Mouse (Mus musculus) gastrocnemius, adult 8-10 months (tissue): ENCODE data around the gene Pak6. TPM values are rescaled to one million over a fixed set of nuclear protein-coding genes. Genes with fewer than 3 reads are reported as not detected.
A peak's percentile ranks its signal among the peaks of the same experiment; 100 is the strongest.
"Not testable (repeated sequence)": the region's sequence is repeated elsewhere in the genome, so short reads cannot be mapped to it uniquely, and the experiment has no call there.

Source experiments
- DNase-seq, 2 experiments: peaks; one replicate each; pipeline ENCODE4 v3.0.0; 2022; ENCODE audit warnings: low spot score in 2 of 2
- total RNA-seq, 4 experiments: library from RNA; stranded (reverse); gene quantifications; 2 replicates each; pipeline ENCODE4 v1.2.4; 2022

Pak6 gene
- not detected for total RNA-seq

DNA sequence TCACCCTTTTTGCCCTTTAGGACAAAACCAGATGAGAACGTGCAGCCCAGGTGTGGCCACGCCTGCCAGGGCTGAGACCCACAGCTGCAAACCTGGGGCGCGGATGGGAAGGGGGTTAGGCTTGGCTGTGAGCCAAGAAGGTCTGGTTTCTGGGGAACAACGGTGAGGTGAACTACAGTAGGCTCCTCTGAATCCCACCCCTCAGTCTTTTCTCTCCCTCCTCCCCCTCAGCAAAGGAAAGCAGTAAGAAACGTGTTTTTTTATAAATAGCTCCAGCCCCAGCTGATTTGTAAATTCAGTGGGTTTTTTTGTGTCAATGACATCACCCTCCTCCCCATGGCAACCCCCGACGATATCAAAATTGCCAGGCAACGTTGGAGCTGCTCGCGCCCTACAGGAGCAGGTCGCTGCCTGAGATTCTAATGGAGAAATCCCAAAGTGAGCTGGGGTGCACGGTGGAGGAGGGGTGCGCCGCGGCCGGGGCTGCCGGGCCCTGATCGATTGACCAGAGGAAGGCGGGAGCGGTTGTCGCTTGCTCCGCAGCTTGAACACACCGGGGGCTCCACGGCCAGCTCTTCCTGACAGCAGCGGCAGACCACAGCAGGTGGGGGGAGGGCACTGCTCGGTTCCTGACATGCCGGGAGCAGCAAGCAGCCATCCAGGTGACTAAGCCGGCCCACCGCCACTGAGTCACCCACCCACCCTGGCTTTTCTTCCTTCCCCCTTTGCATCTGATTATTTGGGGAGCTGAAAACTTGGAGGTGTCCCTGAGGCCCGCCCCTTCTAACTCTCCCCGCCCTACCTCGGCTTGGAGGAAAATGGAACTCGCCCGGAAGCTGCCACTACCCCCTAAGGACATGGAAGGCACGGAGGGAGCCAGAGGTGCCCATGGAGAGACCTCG is at the start of gene Pak6:
TSS of gene Pak6 (plus strand) at position 402 of the 902 bp plus-strand sequence.
- no peak for DNase-seq

DNA sequence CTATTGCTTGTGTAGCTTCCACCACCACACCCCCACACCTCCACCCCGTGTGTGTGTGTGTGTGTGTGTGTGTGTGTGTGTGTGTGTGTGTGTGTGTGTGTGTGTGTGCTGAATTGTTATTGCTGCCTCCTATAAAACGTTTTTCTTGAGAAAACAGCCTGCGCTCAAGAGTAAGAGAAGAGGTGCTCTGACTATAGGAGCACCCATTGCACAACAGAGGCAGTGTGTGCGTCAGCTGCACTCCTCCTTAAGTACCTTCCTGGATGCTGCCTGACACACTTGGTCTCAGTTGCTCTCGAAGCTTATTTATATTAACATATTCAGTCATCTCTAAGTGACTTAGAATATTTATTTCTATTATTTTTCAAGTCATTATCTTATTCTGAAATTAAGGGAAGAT is 45.1 kb upstream of the Pak6 start:
- no peak for DNase-seq

DNA sequence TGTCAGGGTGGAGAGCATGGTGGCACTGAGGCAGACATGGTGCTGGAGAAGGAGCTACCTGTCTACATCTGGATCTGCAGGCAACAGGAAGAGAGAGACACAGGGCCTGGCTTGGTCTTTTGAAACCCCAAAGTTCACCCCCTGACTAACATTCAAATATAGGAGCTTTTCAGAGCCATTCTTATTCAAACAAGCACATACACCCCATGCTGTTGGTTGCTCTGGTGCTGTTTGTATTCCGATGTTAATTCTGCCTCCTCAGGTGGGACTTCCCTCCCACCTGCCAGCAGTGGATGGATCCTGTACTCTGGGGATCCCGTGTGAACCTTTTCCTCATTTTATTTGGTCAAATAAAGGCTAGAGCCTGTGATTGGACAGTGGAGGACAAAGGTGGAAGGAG is 43.0 kb upstream of the Pak6 start:
- no peak for DNase-seq

DNA sequence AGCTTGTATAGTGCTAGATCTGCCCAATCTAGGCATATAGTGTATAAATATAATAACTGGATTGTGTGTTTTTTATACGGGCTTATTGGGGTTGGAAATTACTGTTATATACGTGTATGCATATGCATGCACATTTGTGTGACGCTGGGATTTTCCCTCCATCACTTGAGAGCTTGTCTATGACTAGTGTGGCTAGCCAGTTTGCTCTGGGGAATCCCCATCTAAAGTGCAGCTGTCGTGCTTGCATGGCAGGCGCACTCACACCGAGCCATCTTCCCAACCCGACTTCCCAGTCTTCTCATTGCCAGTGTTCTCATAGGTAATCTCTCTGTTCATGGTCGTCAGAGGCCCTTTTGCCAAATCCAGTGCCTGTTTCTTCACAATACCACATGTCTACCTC is 42.5 kb upstream of the Pak6 start:
- DNase-seq: no peak

DNA sequence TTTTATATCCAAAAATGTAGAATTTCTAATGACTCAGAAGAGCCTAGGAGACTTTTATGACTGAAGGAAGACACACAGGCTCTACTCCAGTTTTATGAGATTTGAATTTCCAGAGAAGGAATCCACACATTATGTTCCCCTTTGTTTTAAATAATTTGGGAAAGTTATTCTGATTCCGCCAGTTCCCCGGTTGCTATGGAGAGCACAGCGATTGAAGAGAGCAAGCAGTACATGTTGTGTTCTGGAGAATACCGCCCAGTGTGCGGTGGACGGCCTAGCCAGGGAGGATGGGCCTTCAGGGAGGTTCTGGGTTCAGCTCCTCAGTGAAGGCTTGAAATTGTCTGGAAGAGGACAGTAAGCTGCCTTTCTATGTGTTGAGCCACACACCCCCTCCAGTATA is 33.8 kb upstream of the Pak6 start:
- no peak for DNase-seq

DNA sequence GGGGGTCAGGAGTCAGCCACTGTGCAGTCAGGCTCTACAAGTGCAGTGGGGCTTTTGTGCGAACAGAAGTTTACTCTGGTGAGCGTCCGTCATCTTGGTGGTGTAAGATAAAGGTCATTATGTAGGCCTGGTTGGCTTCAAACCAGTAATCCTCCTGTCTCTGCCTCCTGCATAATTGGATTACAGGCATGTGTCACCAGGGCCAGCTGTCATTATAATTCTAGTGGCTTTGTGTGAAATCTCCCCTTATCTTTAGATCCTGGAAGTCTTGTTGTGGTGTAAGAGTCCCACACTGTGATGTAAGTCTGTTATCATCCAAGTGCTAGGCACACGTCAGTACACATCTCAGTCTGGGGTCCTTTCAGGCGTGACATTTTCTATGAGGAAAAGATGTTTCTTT is 29.7 kb upstream of the Pak6 start:
- no peak for DNase-seq

DNA sequence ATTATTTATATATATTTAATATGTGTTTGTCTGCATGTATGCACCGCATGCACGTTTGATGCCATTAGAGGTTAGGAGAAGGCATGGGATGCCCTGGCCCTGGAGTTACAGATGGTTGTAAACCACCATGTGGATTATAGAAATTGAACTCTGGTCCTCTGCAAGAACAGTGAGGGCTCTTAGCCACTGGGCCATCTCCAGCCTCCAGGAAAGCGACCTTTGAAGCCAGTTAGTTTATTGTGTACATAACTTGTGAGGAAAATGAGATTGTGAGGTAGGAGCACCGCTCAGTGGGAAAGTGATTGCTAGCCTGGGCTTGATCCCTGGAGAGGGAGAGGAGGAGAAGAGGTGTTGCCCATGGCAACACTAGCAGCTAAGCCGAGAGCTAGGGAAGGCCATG is 25.8 kb upstream of the Pak6 start:
- DNase-seq: no peak

DNA sequence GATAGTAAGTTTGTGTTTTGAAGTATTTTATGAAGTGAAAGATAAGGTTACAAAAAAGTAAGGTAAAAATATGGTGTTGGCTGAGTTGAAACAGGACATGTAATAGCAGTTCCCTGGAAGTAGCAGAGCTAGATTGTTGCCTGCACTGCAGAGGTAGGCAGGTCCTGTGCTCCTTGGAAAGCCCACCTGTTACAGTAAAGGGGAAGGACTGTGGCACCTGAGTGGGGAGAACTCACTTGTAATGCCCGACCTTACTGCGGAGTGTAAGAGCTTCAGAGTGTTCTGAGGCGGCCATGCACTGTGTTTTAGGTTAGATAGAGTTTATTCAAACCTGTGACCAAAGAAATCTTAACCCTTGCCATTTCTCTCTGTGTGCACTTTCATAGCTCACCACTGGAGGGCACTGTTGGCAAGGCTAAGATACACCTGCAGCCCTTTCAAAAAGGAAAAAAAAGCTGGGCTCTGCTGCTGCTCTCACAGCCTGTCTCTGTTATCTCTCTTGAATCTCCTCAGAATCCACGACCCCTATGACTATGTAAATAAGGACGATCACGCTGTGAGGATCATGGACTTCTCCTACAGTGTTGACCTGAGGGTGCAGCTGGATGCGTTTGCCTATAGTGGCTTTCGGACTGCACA is 25.1 kb upstream of the Pak6 start:
- peak; percentile 24 to 31 for DNase-seq

DNA sequence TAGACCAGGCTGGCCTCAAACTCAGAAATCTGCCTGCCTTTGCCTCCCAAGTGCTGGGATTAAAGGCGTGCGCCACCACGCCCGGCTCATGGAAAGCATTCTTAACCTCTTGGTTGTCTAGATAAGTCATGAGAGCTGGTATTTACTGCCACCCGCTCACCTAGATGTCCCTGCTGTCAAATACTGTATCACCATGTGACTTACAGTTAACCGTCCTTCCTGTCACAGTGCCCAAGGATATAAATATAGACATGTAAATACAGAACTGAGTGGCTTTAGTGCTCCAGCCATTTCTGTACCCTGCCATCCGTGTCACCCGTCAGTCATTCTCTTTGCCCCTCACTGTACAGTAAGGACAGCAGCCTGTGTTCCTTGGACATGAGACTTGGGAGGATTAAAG is 24.4 kb upstream of the Pak6 start:
- no peak for DNase-seq

DNA sequence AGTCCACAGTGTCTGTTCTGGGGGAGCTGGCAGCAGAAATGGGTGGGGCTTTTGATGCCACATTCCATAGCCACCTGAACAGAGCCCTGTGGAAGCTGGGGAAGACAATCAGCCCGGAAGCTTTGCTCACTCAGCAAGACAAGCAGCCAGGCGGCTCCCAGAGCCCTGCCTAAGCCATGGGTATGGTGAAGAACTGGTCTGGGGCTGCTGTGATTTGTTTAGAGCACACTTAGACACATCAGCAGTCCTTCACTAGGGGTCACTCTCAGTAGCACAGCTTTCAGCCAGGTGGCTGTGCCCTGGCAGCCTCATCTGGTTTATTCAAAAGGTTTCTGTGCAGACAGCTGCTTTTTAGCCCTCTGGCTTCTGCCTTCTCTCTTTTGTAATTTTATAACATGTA is 22.0 kb upstream of the Pak6 start:
- no peak for DNase-seq

DNA sequence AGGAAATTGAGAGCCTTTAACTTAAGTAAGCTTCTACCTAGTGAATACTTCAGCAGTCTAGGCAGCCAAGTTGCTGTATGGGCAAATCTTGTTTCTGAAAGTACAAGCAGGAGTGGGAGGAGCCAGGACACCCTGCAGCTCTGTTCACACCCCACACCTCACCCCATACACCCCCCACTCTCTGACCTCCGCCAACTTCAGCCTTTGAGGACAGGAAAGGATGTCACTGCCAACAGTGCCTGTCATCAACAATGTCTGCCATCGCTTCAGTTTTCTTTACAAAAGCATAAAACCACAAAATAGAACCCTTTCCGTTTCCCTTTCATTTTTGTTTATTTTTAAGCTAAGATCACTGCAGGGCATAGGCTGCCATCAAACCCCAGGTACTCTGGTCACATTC is 20.7 kb upstream of the Pak6 start:
- DNase-seq: no peak

DNA sequence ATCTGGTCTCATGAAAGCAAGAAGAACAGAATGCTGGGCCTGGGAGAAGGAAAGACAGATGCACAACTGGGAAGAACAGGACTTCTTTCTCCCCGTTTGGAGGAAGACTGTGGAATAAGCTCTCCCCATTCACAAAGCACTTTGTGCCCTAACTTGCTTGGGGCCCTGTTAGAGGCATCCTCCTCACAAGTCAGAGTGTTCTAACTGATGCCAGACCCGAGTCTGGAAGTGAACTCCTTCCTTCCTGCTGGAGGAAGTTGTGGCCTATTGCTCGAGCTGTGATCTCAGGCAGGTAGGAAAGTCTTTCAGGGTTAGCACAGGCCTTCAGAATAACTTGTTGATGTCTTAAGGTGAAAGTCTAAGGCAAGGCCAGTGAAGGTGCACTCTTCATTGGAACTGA is 20.2 kb upstream of the Pak6 start:
- no peak for DNase-seq

DNA sequence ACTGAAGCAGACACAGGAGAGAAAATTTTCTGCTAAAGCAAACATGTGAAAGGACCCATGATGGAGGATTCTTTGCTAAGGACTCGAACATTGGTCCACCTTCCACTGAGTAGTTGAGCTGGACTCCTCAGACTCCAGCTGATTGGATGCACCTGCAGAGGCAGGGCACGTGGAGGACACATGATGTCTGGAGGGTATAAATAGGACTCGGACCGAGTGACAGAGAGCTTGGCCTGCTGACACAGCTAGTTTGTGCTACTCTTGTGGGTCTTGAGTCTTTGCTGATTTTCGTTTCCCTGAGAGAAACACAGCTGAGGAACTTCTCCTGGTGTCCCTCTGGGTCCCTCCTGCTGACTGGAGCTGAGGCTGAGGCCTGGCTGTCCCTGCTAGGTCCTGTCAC is 16.4 kb upstream of the Pak6 start:
- no peak for DNase-seq

DNA sequence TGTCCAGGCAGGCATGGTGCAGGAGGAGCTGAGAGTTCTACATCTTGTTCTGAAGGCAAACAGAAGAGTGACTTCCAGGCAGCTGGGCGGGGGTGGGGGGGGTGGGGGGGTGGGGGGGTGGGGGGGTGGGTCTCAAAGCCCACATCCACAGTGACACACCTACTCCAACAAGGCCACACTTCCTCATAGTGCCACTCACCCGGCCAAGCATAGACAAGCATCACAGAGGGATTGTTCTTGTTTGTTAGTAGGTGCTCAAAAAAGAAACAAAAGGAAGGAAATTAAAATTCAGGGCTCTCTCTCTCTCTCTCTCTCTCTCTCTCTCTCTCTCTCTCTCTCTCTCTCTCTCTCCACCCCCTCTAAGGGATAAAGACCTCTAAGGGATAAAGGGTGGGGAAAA is 12.4 kb upstream of the Pak6 start:
- not testable (repeated sequence) for DNase-seq

DNA sequence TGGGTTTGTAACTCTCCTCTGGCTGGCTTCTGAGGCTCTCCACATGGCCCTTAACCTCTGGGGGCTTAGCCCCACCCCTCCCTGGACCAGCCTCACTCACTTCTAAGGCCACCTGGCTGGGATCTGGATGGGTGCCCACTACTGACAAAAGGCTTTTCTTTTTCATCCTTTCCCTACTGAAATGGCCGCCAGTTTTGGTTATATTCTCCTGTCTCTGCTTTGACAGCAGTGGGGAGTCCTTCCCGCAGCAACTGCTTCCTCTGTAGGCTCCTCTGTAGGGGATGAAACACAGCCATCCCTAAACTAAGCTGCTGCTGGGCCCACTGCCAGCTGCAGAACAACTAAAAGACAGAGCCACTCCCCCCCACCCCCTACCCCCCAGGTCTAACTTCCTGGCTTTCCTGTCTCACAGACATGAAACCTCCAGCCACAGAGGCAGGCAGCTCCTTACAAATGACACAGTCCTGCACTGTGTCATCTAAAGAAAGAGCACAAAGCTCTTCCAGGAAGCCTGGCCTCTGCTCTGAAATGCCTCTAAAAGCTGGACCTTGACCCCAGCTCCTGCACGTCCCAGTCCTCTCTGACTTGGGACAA is 6.3 kb upstream of the Pak6 start:
- DNase-seq: no peak

DNA sequence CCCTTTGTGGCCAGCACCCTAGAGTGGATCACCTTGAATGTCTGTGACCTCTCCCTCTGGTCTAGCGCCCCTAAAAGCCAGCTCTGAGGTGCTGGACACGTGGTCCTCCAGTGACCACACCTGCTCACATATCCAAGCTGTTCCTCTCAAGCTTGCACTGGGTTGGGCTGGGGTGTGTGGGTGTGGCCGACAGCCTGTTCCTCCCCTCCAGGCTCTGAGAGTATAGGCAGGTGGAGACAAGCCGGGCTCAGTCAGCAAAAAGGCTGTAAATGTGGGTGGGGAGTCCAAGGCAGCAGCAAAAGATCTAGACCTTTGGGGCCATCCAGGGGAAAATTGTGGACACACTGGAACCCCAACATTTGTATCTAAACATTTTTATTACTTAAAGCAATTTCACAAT is 4.6 kb upstream of the Pak6 start:
- no peak for DNase-seq

DNA sequence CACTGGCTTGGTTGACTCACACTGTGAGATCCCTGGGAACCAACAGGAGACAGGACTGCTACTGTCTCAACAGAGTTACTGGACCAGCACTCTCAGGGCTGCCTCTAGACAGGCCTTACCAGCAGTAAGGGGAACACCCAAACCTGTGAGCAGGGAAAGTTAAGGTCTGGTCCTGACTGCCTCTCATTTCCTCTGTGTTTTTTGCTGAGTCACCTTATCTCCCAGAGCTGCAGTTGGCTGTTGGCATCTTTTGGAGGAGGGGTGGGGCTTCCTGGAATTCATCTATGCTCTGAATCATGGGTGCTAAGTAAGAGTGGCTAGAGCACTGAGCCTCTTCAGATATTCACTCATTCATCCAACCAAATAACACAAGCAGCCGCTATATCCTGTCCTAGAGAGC is 4.0 kb upstream of the Pak6 start:
- no peak for DNase-seq

DNA sequence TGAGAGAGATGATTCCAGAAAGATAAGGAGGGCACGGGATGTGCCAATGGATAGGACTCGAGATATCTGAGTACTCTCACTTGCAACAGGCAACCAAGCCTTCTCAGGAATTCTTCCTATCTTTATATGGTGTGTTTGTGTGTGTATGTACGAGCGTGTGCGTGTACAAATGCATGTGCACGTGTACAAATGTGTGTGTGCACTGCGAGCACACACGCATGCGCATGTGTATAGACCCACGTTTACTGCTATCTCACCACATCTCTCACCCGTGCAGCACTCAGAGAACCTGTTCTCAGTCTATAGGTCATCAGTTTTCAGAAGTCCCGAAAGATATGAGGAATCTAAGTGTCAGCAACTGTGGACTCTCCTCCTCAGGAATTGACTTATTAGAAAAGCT is 3.6 kb upstream of the Pak6 start:
- DNase-seq: no peak

DNA sequence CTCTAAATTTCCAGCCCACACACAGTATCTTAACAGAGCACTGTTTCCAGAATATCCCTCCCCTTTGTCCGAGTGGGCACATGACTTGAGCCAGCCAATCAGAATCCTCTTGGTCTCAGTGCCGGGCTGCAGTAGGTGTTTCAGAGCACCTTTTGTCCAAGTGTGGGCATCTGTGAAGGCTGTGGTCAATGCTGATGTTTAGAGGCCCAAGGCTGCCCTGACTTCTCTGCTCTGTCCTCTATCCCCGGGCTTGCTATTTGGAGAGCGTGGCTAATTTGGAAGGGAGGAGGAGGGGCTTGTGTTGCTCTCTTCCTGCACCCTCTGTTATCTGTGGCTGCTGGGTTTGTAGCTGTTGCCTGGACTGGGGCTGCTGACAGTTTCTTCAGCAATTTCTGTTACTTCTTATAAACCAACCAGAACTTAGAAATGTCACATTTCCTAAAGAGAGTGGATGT is 3.1 kb upstream of the Pak6 start:
- no peak for DNase-seq

DNA sequence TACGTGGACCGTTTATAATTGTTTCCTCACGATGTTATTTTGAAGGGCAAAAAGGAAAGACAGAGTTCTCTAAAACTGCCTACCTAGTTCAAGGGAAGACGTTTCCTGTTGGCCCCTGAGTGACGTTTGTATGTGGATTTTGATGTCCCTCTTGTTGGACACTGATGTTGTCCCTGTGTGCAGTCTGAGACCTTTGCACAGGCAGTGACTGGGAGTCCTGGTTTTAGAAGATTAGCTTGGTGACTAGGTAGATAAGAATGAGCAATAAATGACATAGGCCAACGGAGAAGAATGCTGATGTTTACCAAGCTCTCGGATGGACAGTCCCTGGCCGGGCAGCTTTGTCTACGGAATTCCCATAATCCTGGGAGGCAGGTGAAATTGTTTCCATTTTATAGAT is 1.2 kb upstream of the Pak6 start:
- no peak for DNase-seq

DNA sequence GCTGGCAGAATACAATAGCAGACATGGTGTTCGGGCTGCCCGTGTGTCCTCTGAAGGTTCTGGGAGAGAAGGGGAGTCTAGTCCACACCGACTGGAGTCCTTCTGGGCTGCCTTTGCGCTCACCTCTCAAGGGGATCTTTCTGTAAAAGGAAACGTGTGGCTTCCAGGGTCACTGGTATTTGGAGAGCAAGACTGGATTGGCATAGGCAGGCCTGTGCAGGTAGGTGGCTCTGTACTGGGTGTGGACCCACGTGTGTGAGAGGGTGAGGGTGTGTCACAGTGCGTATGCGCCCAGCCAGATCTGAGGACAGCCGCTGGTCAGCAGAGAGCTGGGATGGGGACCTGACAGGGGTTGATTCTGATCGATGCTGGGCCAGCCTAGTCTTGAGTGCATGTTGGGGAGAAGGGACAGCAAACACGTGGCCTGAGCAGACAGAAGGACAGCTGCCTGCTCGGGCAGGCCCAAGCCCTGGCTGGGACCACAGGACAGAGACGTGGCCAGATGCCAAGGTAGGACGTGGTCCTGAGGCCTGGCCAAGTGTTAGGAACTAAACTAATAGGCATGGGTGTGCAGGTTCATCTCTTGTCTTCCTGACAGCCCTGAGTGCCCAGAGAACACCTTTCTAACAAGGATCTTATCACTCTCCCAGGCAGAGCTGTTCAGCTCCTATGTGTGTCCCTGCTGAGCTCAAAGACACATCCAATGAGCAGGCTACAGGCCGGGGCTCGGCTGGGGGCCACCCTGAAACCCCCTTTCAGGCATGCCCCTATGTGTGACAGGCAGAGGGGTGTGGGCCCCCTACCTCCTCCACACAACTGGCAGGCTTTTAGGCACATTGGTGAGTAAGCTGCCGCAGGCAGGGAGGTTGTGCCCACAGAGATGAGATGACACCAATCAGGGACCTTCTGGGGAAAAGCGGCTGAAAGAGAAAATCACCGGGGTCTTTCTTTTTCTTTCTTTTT is 982 bp downstream of the Pak6 start:
- no peak for DNase-seq
